Mouse (Mus musculus): ENCODE measurements around the gene Tha1.
A peak's percentile ranks its signal among the peaks of the same experiment; 100 is the strongest.
"Not testable (repeated sequence)": the region's sequence is repeated elsewhere in the genome, so short reads cannot be mapped to it uniquely, and the experiment has no call there.

The Tha1 gene

DNA sequence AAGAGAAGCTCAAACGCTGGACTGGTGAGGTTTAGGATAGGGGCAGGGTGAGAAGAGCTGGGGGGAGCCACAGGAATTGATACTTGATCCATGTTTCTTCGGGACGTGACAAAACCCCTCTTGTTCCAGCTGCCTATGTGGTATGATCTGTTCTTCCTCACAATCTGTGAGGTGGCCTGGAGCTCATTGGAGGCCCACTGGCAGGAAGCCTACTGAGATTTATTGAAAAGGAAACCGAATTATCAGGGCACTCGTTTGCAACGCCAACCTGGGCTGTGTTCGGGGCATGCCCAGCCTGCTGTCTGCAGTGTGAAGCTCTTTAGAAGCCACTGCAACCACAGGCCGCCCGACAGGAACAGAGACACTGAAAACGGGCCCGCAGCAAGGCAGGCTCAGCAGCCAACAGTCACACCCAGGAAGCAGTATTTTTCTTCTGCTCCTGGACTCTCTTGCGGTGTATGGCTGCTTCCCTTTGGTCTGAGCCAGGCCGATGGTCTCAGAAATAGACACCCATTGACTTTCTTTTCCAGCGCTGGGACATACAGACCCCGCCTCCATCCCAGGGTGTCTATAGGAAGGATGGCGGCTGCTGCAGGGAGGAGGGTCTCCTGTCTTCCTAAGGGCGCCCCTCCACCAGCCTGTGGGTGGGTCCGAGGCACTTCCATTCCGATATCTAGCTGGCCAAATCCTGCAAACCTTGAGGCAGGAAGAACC, 24.9 kb downstream of the Tha1 start:
- peak; percentile 53 to 56 for DNase-seq (ENCODE audit: low spot score in 2 of 2)

DNA sequence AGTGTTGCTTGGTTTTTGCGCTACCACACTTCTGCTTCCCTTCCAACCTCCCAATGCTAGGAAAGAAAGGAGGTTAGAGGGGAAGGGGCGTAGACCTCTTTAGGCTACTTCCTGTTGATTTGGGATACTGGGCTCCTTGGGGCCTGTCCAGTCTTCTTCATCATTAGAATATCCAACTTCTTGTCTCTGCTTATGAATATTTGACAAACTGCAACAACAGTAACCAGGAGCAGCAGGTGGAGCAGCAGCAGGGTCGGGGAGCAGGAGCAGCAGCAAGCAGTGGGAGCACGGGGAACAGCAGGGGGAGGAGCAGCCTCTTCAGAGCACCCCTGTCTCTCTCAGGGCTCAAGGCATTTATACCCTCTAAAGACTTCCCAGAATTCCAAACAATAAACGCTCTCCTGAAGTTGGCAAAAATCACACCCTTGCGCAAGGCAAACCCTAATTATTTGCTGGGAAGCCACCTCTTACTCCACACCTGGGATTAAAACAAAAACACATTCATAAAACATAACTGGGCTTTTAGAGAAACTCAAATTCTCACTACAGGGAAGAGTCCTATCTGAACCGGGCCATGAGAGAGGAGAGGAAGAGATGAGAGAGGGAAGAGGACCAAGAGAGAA, 25.6 kb downstream of the Tha1 start:
- DNase-seq (ENCODE audit: low spot score in 2 of 2), result no peak

DNA sequence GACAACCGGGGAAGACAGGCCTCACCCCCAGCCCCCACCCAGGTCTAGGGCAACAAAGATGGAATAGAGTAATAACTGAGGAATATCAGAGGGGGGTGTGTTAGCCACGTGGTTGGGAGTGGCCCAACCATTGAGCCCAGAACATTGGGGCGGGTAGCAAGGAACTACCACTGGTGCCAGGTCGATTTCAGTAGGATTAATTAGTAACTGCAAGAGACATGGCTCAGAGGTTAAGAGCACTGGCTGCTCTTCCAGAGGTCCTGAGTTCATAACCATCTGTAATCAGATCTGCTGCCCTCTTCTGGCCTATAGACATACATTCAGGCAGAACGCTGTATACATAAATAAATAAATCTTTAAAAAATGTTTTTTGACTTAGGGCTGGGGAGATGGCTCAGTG, 26.6 kb downstream of the Tha1 start:
- DNase-seq (ENCODE audit: low spot score in 2 of 2), result no peak

- DNase-seq (ENCODE audit: low spot score in 2 of 2), result no peak
These were observed 27.6 kb downstream of the Tha1 start for GRCm38 (mm10) chr11:117845651-117846050.

DNA sequence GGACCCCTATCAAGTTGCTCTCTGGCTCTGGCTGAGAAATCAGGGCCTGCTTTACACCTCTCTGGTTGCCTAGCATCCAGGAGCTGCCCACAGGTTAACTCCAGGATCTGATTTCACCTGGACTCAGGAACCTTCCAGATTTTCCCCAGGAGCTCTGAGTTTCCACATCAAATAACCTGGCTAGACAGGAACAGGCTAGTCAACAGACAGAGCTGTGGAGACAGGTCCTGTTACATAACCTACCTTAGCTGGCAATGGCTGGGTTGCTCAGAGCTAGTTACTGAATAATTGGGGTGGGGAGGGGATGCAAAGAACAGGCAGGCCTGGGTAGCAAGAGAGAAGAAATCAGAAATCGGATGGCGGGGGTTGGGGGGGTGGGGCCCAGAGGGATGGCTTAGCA, 28.3 kb downstream of the Tha1 start:
- no peak for DNase-seq (ENCODE audit: low spot score in 2 of 2)

DNA sequence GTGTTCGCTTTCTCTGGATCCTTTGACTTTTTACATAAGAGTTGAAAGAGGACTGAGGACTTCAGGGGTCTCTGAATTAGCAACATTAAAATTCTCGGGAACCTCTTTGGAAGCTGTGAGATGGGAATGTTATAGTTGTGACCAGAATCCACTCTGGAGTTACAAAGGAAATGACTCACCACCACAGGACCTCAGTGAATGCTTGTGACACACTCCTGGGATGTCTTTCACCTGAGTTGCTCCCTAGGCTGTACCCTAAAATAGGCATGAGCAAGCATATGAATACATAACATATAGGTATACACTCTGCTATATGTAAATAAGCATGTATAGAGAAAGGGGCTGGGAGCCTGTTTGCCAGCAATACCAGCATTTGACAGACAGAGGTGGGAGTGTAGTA, 29.8 kb downstream of the Tha1 start:
- DNase-seq (ENCODE audit: low spot score in 2 of 2), result no peak

DNA sequence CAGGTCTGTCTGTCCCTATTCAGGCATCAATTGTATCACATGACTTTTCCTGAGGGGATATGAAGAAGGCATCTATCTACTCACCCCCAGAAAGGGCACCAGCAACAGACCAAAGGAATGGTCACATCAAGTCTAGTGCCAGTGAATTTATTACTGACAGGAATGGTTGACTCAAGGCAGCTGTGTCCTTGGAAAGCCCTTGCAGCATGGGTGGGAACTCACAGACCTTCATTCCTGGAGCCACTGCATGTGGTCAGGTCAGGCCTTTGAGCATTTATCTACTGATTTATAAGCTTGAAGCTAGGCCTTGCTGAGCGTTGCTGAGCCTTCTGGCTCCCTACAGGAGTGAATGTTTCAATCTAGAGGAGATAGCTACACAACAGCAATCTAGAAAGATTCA, 32.4 kb downstream of the Tha1 start:
- no peak for DNase-seq (ENCODE audit: low spot score in 2 of 2)

- DNase-seq (ENCODE audit: low spot score in 2 of 2), result no peak
These were observed 34.3 kb downstream of the Tha1 start for GRCm38 (mm10) chr11:117839021-117839420.

DNA sequence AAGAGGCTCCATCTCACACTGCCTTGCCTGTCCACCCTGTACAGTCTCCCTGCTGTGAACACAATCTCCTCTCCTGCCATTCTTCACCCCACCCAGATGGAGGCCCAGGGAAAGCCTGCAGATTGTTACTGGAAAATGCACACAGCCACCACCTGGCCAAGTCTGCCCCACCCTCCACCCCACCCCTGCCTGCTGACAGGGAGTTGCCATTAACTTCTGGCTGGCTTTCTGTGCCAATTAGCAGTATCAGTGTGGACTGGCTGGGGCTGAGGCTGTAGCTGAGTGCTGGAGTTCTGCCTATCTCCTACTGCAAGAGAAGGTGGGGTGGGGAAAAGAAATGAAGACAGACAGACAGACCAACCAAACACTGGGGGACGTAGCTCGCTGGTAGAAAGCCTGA, 34.7 kb downstream of the Tha1 start:
- DNase-seq (ENCODE audit: low spot score in 2 of 2), result no peak

GRCm38 (mm10) chr11:117836306-117836705, 37.0 kb downstream of the Tha1 start:
- DNase-seq (ENCODE audit: low spot score in 2 of 2), result no peak

- DNase-seq (ENCODE audit: low spot score in 2 of 2), result no peak
These were observed 39.2 kb downstream of the Tha1 start for GRCm38 (mm10) chr11:117834086-117834485.

DNA sequence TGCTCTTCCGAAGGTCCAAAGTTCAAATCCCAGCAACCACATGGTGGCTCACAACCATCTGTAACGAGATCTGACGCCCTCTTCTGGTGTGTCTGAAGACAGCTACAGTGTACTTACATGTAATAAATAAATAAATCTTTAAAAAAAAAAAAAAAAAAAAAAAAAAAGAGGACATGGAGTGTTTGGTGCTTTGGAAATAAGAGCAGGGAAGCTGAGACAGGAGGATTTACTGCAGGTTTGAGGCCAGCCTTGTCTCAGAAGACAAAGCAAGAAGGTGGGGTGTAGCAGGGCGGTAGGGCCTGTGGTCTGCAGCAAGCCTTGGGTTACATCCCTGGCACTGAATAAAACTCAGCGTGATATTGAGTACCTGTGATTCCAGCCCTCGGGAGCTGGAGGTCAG, 39.8 kb downstream of the Tha1 start:
- DNase-seq (ENCODE audit: low spot score in 2 of 2), result not testable (repeated sequence)

GRCm38 (mm10) chr11:117832086-117832969, 41.0 kb downstream of the Tha1 start:
- peak; percentile 89 to 95 for DNase-seq (ENCODE audit: low spot score in 2 of 2)

DNA sequence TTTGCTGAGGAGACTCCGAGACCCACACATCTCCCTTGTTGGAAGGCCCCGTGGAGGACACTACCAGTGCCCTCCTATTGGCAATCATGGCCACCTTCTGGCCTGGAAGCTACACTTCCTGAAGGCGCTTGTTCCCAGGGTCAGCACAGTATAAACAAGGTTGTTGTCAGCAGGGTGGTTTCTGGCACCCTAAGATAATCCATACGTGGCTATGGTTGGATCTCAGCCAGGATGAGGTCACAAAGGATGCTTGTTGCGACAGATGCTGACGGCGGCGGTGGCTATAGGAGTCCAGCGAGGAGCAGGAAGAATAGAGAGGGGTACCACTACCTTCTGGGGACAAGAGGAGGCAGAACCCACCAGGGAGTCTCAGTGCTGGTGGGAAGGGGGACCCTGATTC, 42.9 kb downstream of the Tha1 start:
- no peak for DNase-seq (ENCODE audit: low spot score in 2 of 2)

- no peak for DNase-seq (ENCODE audit: low spot score in 2 of 2)
These were observed 43.5 kb downstream of the Tha1 start for GRCm38 (mm10) chr11:117829671-117830215.

DNA sequence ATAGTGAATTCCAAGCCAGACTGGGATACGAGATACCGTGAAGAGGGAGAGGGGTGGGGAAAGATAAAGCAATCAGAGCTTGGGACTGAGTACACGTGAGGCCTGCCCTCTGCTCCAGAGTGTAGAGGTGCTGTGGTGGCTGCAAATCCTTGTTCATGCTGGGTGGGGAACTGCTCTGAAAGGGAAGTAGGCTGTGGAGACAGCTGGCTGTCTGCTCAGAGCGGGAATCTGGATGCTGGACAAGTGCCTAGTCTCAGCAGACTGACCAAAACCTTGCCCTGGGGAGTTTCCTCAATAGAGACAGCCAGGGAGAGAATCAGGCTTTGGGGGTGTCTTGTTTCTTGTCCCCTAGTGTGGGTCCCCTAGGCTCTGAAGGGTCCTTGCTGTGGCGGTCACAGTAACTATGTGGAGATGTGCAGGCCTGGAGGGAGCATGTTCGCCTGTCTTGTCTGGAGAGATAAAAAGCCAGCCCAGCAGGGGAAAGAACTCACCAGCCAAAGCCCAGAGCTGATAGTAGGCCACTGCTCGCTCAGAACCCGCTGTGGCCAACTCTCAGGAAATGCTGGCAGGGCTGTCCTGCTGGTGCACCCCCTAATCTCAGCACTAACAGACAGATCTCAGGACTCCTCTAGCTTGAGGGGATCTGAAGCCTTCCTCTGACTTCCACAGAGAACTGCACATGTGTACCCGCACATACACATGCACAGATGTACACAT, 44.2 kb downstream of the Tha1 start:
- DNase-seq (ENCODE audit: low spot score in 2 of 2), result no peak

- peak in 1 of 2 experiments; percentile 52 for DNase-seq (ENCODE audit: low spot score in 2 of 2)
These were observed 45.0 kb downstream of the Tha1 start for GRCm38 (mm10) chr11:117828149-117828887.

DNA sequence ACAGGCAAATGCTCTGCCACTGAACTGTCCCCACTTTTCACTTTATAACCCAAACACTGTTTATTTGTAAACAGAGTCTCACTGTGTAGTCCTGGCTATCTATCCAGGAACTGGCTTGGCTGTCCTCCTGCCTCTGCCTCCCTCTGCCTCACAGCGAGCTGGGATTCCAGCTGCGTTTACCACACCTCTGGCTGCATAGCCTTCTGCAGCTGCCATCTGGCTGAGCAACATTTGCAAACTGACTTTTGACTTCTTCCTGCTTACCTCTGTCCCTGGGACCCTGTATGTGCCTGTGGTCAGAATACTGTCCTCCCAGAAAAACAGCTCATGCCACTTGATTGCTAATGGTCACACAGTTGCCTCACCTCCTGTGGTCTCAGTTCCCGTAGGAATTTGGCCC, 45.9 kb downstream of the Tha1 start:
- no peak for DNase-seq (ENCODE audit: low spot score in 2 of 2)

- no peak for DNase-seq (ENCODE audit: low spot score in 2 of 2)
These were observed 46.4 kb downstream of the Tha1 start for GRCm38 (mm10) chr11:117826916-117827315.

DNA sequence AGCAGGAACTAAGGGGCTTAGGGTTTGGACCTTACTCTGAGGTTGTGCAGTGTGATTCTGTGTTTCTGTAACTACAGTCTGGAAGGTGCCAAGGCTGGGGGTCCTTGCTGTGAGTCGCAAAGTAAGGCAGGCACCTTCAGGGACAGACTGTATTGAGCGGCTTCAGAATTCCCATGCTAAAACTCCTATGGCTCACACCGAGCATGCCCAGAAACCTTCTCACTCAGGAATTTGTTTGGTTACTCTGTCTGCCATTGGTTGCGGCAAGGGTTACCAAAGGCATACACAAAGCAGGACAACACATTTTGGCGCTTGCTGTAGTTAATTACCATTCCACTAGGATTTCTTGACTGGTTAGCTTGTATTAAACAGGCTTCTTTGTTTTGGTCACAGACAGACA, 47.1 kb downstream of the Tha1 start:
- DNase-seq (ENCODE audit: low spot score in 2 of 2), result no peak
